Mouse (Mus musculus) forebrain, embryonic 16.5 days (tissue): ENCODE measurements at regions not wholly inside any gene's neighbourhood (a gene's known extent, or its start where the extent isn't known, plus 50 kb on each side); places are given as distances from the start of the nearest gene placed in this dataset.

Experiments
- ATAC-seq: fragments of 200-750 bp; cut with Nextera tagmentation; 2 replicates; pipeline ENCODE4 v1.8.0; 2017; ENCODE audit warnings: mild to moderate bottlenecking, moderate library complexity
- H3K27ac ChIP-seq: fragments of 300-500 bp; sonication (generic); 2 replicates; pipeline ENCODE4 v1.5.1; 2014; ENCODE audit warnings: low read length, control low read depth
- H3K27me3 ChIP-seq: fragments of 300-500 bp; sonication (generic); replicated peaks from 2 replicates; pipeline ENCODE4 v1.6.1; 2014; ENCODE audit warnings: low read length; ENCODE audit not compliant: control insufficient read depth, insufficient read depth
- H3K36me3 ChIP-seq: fragments of 300-500 bp; sonication (generic); 2 replicates; pipeline ENCODE4 v1.6.1; 2014; ENCODE audit not compliant: control insufficient read depth, insufficient read depth
- H3K4me1 ChIP-seq: fragments of 300-500 bp; sonication (generic); replicated peaks from 2 replicates; pipeline ENCODE4 v1.6.1; 2014; ENCODE audit warnings: low read length; ENCODE audit not compliant: control insufficient read depth, insufficient read depth
- H3K4me2 ChIP-seq: fragments of 300-500 bp; sonication (generic); 2 replicates; pipeline ENCODE4 v1.6.1; 2014; ENCODE audit warnings: mild to moderate bottlenecking, low read length, control low read depth
- H3K4me3 ChIP-seq: fragments of 300-500 bp; sonication (generic); replicated peaks from 2 replicates; pipeline ENCODE4 v1.5.1; 2014; ENCODE audit warnings: mild to moderate bottlenecking, low read length, control low read depth
- H3K9ac ChIP-seq: fragments of 300-500 bp; sonication (generic); replicated peaks from 2 replicates; pipeline ENCODE4 v1.6.1; 2014; ENCODE audit warnings: low read depth, low read length, control low read depth
- H3K9me3 ChIP-seq: fragments of 300-500 bp; sonication (generic); 2 replicates; pipeline ENCODE4 v1.6.1; 2016; ENCODE audit warnings: low read length; ENCODE audit not compliant: control insufficient read depth
- WGBS: fragments of 180-500 bp; shearing (Covaris S2); extraction: QIAGEN DNeasy Blood & Tissue Kit; methylation state at CpG from one replicate; pipeline ENCODE4 v1.1.7; 2014; 5-methylcytosine and 5-hydroxymethylcytosine counted together

GRCm38 (mm10) chr13:3712497-3713160 lies 78.8 kb downstream of the Asb13 start:
- no peak overlapping the region for H3K27ac ChIP-seq
- H3K27me3 ChIP-seq: no peaks in the 10 kb centered on the region
- H3K9me3 ChIP-seq: no peaks in the 10 kb centered on the region
- ATAC-seq: peak; percentile 86
- H3K36me3 ChIP-seq: no peaks in the 10 kb centered on the region
- 3% methylated on average over 19 of the region's 19 CpGs for WGBS
- H3K4me3 ChIP-seq: peak overlapping the region; percentile 24
- H3K4me1 ChIP-seq: peaks cover 9% of the 10 kb centered on the region
- H3K9ac ChIP-seq: no peak overlapping the region
- peak overlapping the region; percentile 57 for H3K4me2 ChIP-seq

DNA sequence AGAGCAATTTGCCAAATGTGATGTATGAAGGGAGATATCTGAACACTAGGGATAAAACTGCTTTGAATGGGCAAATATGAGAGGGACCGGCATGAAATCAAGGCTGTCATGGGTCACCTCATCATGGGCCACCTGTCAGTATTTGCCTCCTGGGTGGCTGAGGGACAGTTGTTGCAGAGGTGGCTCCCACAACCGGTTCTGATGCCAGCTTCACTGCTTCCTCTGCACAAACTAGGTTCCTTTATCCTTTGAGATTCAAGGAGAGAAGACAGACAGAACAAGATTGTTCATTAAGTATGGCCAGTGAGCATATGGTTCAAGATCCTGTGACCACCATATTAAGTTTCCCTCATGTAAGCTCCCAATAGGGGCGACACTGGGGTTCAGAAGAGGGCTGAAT lies 78.3 kb downstream of the Asb13 start:
- no peak overlapping the region for H3K9ac ChIP-seq
- ATAC-seq: no peak; the same call in 1 of the 2 replicates

GRCm38 (mm10) chr13:3709982-3710618 lies 76.3 kb downstream of the Asb13 start:
- H3K4me2 ChIP-seq: no peak overlapping the region
- no peaks in the 10 kb centered on the region for H3K27me3 ChIP-seq
- no peak for ATAC-seq
- no peak overlapping the region for H3K9ac ChIP-seq
- H3K36me3 ChIP-seq: no peaks in the 10 kb centered on the region
- 86% methylated on average over 7 of the region's 7 CpGs for WGBS
- H3K4me1 ChIP-seq: peaks cover 9% of the 10 kb centered on the region
- H3K27ac ChIP-seq: no peak overlapping the region
- no peak overlapping the region for H3K4me3 ChIP-seq
- no peaks in the 10 kb centered on the region for H3K9me3 ChIP-seq

More for the DNA sequence above, 78.3 kb downstream of the Asb13 start:
- Histone ChIP-seq H3K36me3 (no peaks in the 10 kb centered on the region), H3K27ac (no peak overlapping the region), H3K4me3 (peak overlapping the region; percentile 24; the same call in 1 of the 2 replicates), H3K4me2 (peak overlapping the region; percentile 57), H3K27me3 (no peaks in the 10 kb centered on the region), H3K9me3 (no peaks in the 10 kb centered on the region), H3K4me1 (peaks cover 9% of the 10 kb centered on the region)
- 21% methylated on average over 3 of the region's 3 CpGs for WGBS

GRCm38 (mm10) chr13:3708896-3709631 lies 75.2 kb downstream of the Asb13 start:
- no peak overlapping the region for H3K27ac ChIP-seq
- no peaks in the 10 kb centered on the region for H3K27me3 ChIP-seq
- no peak for ATAC-seq
- H3K4me1 ChIP-seq: peaks cover 9% of the 10 kb centered on the region
- H3K9ac ChIP-seq: no peak overlapping the region
- no peak overlapping the region for H3K4me2 ChIP-seq
- no peaks in the 10 kb centered on the region for H3K9me3 ChIP-seq
- 63% methylated on average over 14 of the region's 14 CpGs for WGBS
- no peak overlapping the region for H3K4me3 ChIP-seq
- H3K36me3 ChIP-seq: no peaks in the 10 kb centered on the region
